Mouse (Mus musculus) intestine, embryonic 14.5 days (tissue): ENCODE measurements around the gene Olfr1123. TPM values are rescaled to one million over a fixed set of nuclear protein-coding genes. Genes with fewer than 3 reads are reported as not detected.
"Not testable (repeated sequence)": the region's sequence is repeated elsewhere in the genome, so short reads cannot be mapped to it uniquely, and the experiment has no call there.

Experiments
- ATAC-seq: fragments of 200-750 bp; cut with Nextera tagmentation; replicated peaks from 2 replicates; pipeline ENCODE4 v1.8.0; 2017; ENCODE audit warnings: low read depth, moderate number of reproducible peaks, moderate TSS enrichment, moderate library complexity; ENCODE audit not compliant: low FRiP score, low TSS enrichment
- DNase-seq: peaks from one replicate; pipeline ENCODE4 v3.0.0-alpha.2; 2018; ENCODE audit warnings: low spot score
- H3K27ac ChIP-seq: fragments of 300-500 bp; sonication (generic); 2 replicates; pipeline ENCODE4 v1.5.1; 2014; ENCODE audit warnings: low read depth, mild to moderate bottlenecking, control low read depth
- H3K27me3 ChIP-seq: fragments of 300-500 bp; sonication (generic); replicated peaks from 2 replicates; pipeline ENCODE4 v1.6.1; 2014; ENCODE audit warnings: low read length, control low read depth; ENCODE audit not compliant: control insufficient read depth, insufficient read depth
- H3K36me3 ChIP-seq: fragments of 300-500 bp; sonication (generic); 2 replicates; pipeline ENCODE4 v1.6.1; 2014; ENCODE audit warnings: low read length, control low read depth; ENCODE audit not compliant: control insufficient read depth, insufficient read depth
- H3K4me1 ChIP-seq: fragments of 300-500 bp; sonication (generic); replicated peaks from 2 replicates; pipeline ENCODE4 v1.6.1; 2014; ENCODE audit warnings: low read length, control low read depth, mixed read lengths; ENCODE audit not compliant: control insufficient read depth, insufficient read depth
- H3K4me2 ChIP-seq: fragments of 300-500 bp; sonication (generic); 2 replicates; pipeline ENCODE4 v1.6.1; 2014; ENCODE audit warnings: low read length
- H3K4me3 ChIP-seq: fragments of 300-500 bp; sonication (generic); 2 replicates; pipeline ENCODE4 v1.5.1; 2014; ENCODE audit warnings: low read depth, low read length, control low read depth, mixed read lengths
- H3K9ac ChIP-seq: fragments of 300-500 bp; sonication (generic); 2 replicates; pipeline ENCODE4 v1.6.1; 2014; ENCODE audit warnings: mild to moderate bottlenecking, low read length
- H3K9me3 ChIP-seq: fragments of 300-500 bp; sonication (generic); 2 replicates; pipeline ENCODE4 v1.6.1; 2016; ENCODE audit warnings: low read length, control low read depth; ENCODE audit not compliant: control insufficient read depth
- WGBS: fragments of 180-500 bp; shearing (Covaris S2); extraction: QIAGEN DNeasy Blood & Tissue Kit; methylation state at CpG from one replicate; pipeline ENCODE4 v1.1.7; 2014; 5-methylcytosine and 5-hydroxymethylcytosine counted together
- polyA plus RNA-seq: library from polyadenylated mRNA; unstranded; fragments of >200 nt; fragmentation: Nextera tagmentation; extraction: Ambion mirVana; gene quantifications from 2 replicates; pipeline ENCODE4 v1.2.1, GENCODE M21; 2014

The Olfr1123 gene
- not detected in 2 replicates for polyA plus RNA-seq

DNA sequence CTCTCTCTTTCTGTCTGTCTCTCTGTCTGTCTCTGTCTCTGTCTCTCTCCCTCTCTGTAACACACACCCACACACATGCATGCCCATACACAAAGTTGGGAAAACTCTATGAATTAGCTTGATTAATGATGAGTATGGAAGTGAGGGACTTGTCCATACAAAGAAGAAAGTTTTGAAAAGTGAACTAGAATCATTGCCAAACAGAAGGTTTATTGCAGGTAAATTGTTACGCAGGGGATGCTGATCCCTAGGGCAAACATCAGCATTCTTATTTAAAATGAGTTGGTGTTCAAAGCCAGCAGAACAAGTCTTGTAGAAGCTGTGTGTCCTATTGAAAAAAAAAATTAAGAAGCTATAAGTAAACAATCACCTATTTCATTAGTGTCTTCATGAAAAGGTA is at the start of gene Olfr1123:
Olfr1123 (plus strand) TSS at position 301 of the 400 bp plus-strand sequence.
- Histone ChIP-seq H3K4me3 (no peak within 1 kb of the TSS), H3K9ac (no peak within 1 kb of the TSS), H3K9me3 (no peaks in the 10 kb centered on the region), H3K27me3 (no peaks in the 10 kb centered on the region), H3K36me3 (no peaks in the 10 kb centered on the region), H3K27ac (no peak within 1 kb of the TSS), H3K4me1 (no peaks in the 10 kb centered on the region), H3K4me2 (no peak within 1 kb of the TSS)
- DNase-seq: no peak
- ATAC-seq: no peak
- 73% methylated on average over 1 of the region's 1 CpGs for WGBS

- Histone ChIP-seq H3K4me1 (no peaks in the 10 kb centered on the region), H3K4me2 (no peak within 1 kb of the TSS), H3K4me3 (no peak within 1 kb of the TSS), H3K9me3 (no peaks in the 10 kb centered on the region), H3K27ac (no peak within 1 kb of the TSS), H3K36me3 (no peaks in the 10 kb centered on the region), H3K27me3 (no peaks in the 10 kb centered on the region), H3K9ac (no peak within 1 kb of the TSS)
- ATAC-seq (no peak), DNase-seq (no peak)
- WGBS: 49% methylated on average over 1 of the region's 1 CpGs
Measured at GRCm38 (mm10) chr2:87369595-87369994, 46.8 kb upstream of the Olfr1123 start, which contains the start of gene Olfr1121. Gene Olfr1121 (plus strand): TSS chr2:87369895.

DNA sequence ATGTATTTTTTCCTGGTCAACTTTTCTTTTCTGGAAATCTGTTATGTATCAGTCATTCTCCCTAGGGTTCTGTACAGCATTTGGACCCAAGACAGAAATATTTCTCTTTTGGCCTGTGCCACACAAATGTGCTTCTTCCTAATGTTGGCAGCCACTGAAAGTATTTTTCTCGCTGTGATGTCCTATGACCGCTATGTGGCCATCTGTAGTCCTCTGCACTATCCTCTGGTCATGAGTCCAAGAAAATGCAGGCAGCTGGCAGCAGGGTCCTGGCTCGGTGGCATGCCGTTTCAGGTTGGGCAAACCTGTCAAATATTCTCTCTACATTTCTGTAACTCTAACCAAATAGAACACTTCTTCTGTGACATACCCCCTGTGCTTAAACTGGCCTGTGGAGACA is 44.7 kb upstream of the Olfr1123 start:
- Histone ChIP-seq H3K27me3 (no peaks in the 10 kb centered on the region), H3K27ac (no peak overlapping the region), H3K4me3 (no peak overlapping the region), H3K4me2 (no peak overlapping the region), H3K9me3 (no peaks in the 10 kb centered on the region), H3K4me1 (no peaks in the 10 kb centered on the region), H3K9ac (no peak overlapping the region), H3K36me3 (no peaks in the 10 kb centered on the region)
- WGBS: 84% methylated on average over 4 of the region's 4 CpGs
- no peak for ATAC-seq
- no peak for DNase-seq

DNA sequence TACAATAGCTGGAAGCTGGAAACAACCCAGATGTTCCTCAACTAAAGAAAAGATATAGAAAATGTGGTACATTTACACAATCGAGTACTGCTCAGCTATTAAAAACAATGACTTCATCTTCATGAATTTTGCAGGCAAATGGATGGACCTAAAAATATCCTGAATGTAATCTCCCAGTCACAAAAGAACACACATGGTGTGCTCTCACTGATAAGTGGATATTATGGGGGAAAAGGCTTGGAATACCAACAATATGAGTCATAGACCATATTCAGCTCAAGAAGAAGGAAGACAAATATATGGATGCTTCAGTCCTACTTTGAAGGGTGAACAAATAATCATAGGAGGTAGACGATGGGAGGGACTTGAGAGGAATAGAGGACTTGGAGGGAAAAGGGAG is 32.5 kb upstream of the Olfr1123 start:
- no peaks in the 10 kb centered on the region for H3K4me1 ChIP-seq
- no peak overlapping the region for H3K4me2 ChIP-seq
- H3K27me3 ChIP-seq: no peaks in the 10 kb centered on the region
- WGBS: 78% methylated on average over 2 of the region's 2 CpGs
- no peaks in the 10 kb centered on the region for H3K36me3 ChIP-seq
- ATAC-seq (no peak), DNase-seq (no peak)
- H3K27ac ChIP-seq: no peak overlapping the region
- no peak overlapping the region for H3K4me3 ChIP-seq
- H3K9ac ChIP-seq: no peak overlapping the region
- no peaks in the 10 kb centered on the region for H3K9me3 ChIP-seq

GRCm38 (mm10) chr2:87385549-87385948 is 30.9 kb upstream of the Olfr1123 start, which contains the start of gene Olfr1122:
Gene Olfr1122 (plus strand): TSS chr2:87385849.
- DNase-seq: no peak
- no peaks in the 10 kb centered on the region for H3K4me1 ChIP-seq
- WGBS: 81% methylated on average over 2 of the region's 2 CpGs
- H3K9me3 ChIP-seq: no peaks in the 10 kb centered on the region
- H3K27ac ChIP-seq: no peak within 1 kb of the TSS
- no peaks in the 10 kb centered on the region for H3K36me3 ChIP-seq
- no peak within 1 kb of the TSS for H3K4me2 ChIP-seq
- no peak for ATAC-seq
- H3K4me3 ChIP-seq: no peak within 1 kb of the TSS
- H3K27me3 ChIP-seq: no peaks in the 10 kb centered on the region
- H3K9ac ChIP-seq: no peak within 1 kb of the TSS

- H3K4me2 ChIP-seq, H3K9me3 ChIP-seq, H3K9ac ChIP-seq, H3K36me3 ChIP-seq, H3K27ac ChIP-seq, DNase-seq, H3K4me3 ChIP-seq, H3K27me3 ChIP-seq, ATAC-seq, H3K4me1 ChIP-seq: not testable (repeated sequence)
- 89% methylated on average over 5 of the region's 5 CpGs for whole genome bisulfite sequencing
Measured at GRCm38 (mm10) chr2:87393605-87394004, 22.8 kb upstream of the Olfr1123 start.

DNA sequence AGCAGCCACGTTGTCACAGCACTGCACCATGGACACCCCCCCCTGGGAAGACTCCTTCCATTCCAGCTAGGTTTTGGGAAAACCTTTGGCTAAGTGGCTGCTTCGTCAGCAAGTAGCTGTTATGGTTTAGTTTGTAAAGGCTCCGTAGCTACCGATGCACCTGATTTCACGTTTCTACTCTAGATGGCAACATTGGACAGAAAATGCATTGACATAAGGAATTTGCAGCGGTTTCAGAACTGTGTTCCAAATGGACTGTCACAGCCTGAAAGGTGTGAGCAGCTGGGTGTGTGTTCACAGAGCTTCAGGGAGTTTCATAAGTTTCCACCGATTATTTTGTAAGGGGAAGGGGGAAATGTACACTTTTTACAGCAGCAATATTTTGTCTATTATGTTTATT is 21.7 kb upstream of the Olfr1123 start:
- H3K27ac ChIP-seq, ATAC-seq, H3K4me1 ChIP-seq, H3K27me3 ChIP-seq, H3K36me3 ChIP-seq, DNase-seq, H3K4me2 ChIP-seq, H3K4me3 ChIP-seq, H3K9ac ChIP-seq, H3K9me3 ChIP-seq: not testable (repeated sequence)
- 85% methylated on average over 7 of the region's 7 CpGs for WGBS

GRCm38 (mm10) chr2:87429975-87430374 is 13.5 kb downstream of the Olfr1123 start, which contains the start of gene Olfr1124:
Gene Olfr1124 (plus strand): TSS chr2:87430275.
- Histone ChIP-seq H3K36me3 (no peaks in the 10 kb centered on the region), H3K9me3 (no peaks in the 10 kb centered on the region), H3K4me1 (no peaks in the 10 kb centered on the region), H3K4me2 (no peak within 1 kb of the TSS), H3K27me3 (no peaks in the 10 kb centered on the region), H3K9ac (no peak within 1 kb of the TSS), H3K27ac (no peak within 1 kb of the TSS), H3K4me3 (no peak within 1 kb of the TSS)
- 94% methylated on average over 1 of the region's 1 CpGs for WGBS
- no peak for DNase-seq
- no peak for ATAC-seq

GRCm38 (mm10) chr2:87437731-87438130 is 21.3 kb downstream of the Olfr1123 start:
- H3K27me3 ChIP-seq: no peaks in the 10 kb centered on the region
- no peaks in the 10 kb centered on the region for H3K4me1 ChIP-seq
- no peak overlapping the region for H3K4me3 ChIP-seq
- ATAC-seq (no peak), DNase-seq (no peak)
- H3K9me3 ChIP-seq: no peaks in the 10 kb centered on the region
- H3K4me2 ChIP-seq: no peak overlapping the region
- no peak overlapping the region for H3K27ac ChIP-seq
- WGBS: 87% methylated on average over 16 of the region's 16 CpGs
- H3K36me3 ChIP-seq: no peaks in the 10 kb centered on the region
- no peak overlapping the region for H3K9ac ChIP-seq
